Mouse (Mus musculus): ENCODE results near the gene Klk14. TPM values are rescaled to one million over a fixed set of nuclear protein-coding genes. Genes with fewer than 3 reads are reported as not detected.
A peak's percentile ranks its signal among the peaks of the same experiment; 100 is the strongest.
"Not testable (repeated sequence)": the region's sequence is repeated elsewhere in the genome, so short reads cannot be mapped to it uniquely, and the experiment has no call there.

Gene Klk14
- total RNA-seq (2021): not detected
- long read RNA-seq, experiment 1: 0 reads
- long read RNA-seq, experiment 2: 0 reads

- no peak for DNase-seq (ENCODE audit: low spot score)
Measured at GRCm38 (mm10) chr7:43690118-43690517, at the start of gene Klk14. Gene Klk14 (plus strand): TSS chr7:43690418.

GRCm38 (mm10) chr7:43642587-43642986 is 47.6 kb upstream of the Klk14 start:
- no peak for DNase-seq (ENCODE audit: low spot score)

- DNase-seq (ENCODE audit: low spot score): no peak
Measured at GRCm38 (mm10) chr7:43643046-43643652, 47.1 kb upstream of the Klk14 start.

- DNase-seq (ENCODE audit: low spot score): no peak
Measured at GRCm38 (mm10) chr7:43652683-43653082, 37.5 kb upstream of the Klk14 start.

GRCm38 (mm10) chr7:43654519-43654918 is 35.7 kb upstream of the Klk14 start:
- no peak for DNase-seq (ENCODE audit: low spot score)

- DNase-seq (ENCODE audit: low spot score): no peak
Measured at GRCm38 (mm10) chr7:43656232-43656631, 34.0 kb upstream of the Klk14 start.

- no peak for DNase-seq (ENCODE audit: low spot score)
Measured at GRCm38 (mm10) chr7:43660002-43660401, 30.2 kb upstream of the Klk14 start, which contains the start of gene Siglece. Gene Siglece (minus strand): TSS chr7:43660161.

- DNase-seq (ENCODE audit: low spot score): no peak
Measured at GRCm38 (mm10) chr7:43662804-43663203, 27.4 kb upstream of the Klk14 start.

- DNase-seq (ENCODE audit: low spot score): not testable (repeated sequence)
Measured at GRCm38 (mm10) chr7:43667221-43667620, 23.0 kb upstream of the Klk14 start.

- no peak for DNase-seq (ENCODE audit: low spot score)
Measured at GRCm38 (mm10) chr7:43668582-43668981, 21.6 kb upstream of the Klk14 start.

- no peak for DNase-seq (ENCODE audit: low spot score)
Measured at GRCm38 (mm10) chr7:43671064-43671808, 19.0 kb upstream of the Klk14 start.

- peak; percentile 96 for DNase-seq (ENCODE audit: low spot score)
Measured at GRCm38 (mm10) chr7:43671809-43672580, 18.2 kb upstream of the Klk14 start, which contains the start of gene Ctu1. Gene Ctu1 (plus strand): TSS chr7:43672016.

- DNase-seq (ENCODE audit: low spot score): no peak
Measured at GRCm38 (mm10) chr7:43672581-43673260, 17.5 kb upstream of the Klk14 start.

- DNase-seq (ENCODE audit: low spot score): no peak
Measured at GRCm38 (mm10) chr7:43675091-43675490, 15.1 kb upstream of the Klk14 start.

- DNase-seq (ENCODE audit: low spot score): peak; percentile 25
Measured at GRCm38 (mm10) chr7:43678517-43678916, 11.7 kb upstream of the Klk14 start.

GRCm38 (mm10) chr7:43680960-43681359 is 9.3 kb upstream of the Klk14 start:
- peak; percentile 34 for DNase-seq (ENCODE audit: low spot score)

GRCm38 (mm10) chr7:43682511-43682910 is 7.7 kb upstream of the Klk14 start:
- DNase-seq (ENCODE audit: low spot score): not testable (repeated sequence)

- no peak for DNase-seq (ENCODE audit: low spot score)
Measured at GRCm38 (mm10) chr7:43685088-43685487, 5.1 kb upstream of the Klk14 start.

- no peak for DNase-seq (ENCODE audit: low spot score)
Measured at GRCm38 (mm10) chr7:43710031-43710430, 19.8 kb downstream of the Klk14 start.

- no peak for DNase-seq (ENCODE audit: low spot score)
Measured at GRCm38 (mm10) chr7:43712267-43712666, 22.0 kb downstream of the Klk14 start, which contains the start of gene Klk13. Gene Klk13 (plus strand): TSS chr7:43712567.

GRCm38 (mm10) chr7:43712917-43713316 is 22.7 kb downstream of the Klk14 start:
- no peak for DNase-seq (ENCODE audit: low spot score)

Measured in gastrocnemius, adult 18-20 months (tissue).